Mouse (Mus musculus) lung, embryonic 14.5 days (tissue): ENCODE measurements around the gene Trappc3. TPM values are rescaled to one million over a fixed set of nuclear protein-coding genes. Genes with fewer than 3 reads are reported as not detected.

Experiments
- ATAC-seq: fragments of 200-750 bp; cut with Nextera tagmentation; 2 replicates; pipeline ENCODE4 v1.8.0; 2017; ENCODE audit warnings: mild to moderate bottlenecking, moderate TSS enrichment, moderate library complexity; ENCODE audit not compliant: insufficient read depth
- DNase-seq: peaks from one replicate; pipeline ENCODE4 v3.0.0-alpha.2; 2015
- H3K27ac ChIP-seq: fragments of 300-500 bp; sonication (generic); 2 replicates; pipeline ENCODE4 v1.5.1; 2014; ENCODE audit warnings: low read depth, mild to moderate bottlenecking, moderate library complexity
- H3K27me3 ChIP-seq: fragments of 300-500 bp; sonication (generic); 2 replicates; pipeline ENCODE4 v1.6.1; 2014; ENCODE audit warnings: low read length, control low read depth; ENCODE audit not compliant: insufficient read depth
- H3K36me3 ChIP-seq: fragments of 300-500 bp; sonication (generic); 2 replicates; pipeline ENCODE4 v1.6.1; 2014; ENCODE audit warnings: control low read depth; ENCODE audit not compliant: insufficient read depth
- H3K4me1 ChIP-seq: fragments of 300-500 bp; sonication (generic); 2 replicates; pipeline ENCODE4 v1.6.1; 2014; ENCODE audit warnings: antibody characterized with exemption, control low read depth; ENCODE audit not compliant: insufficient read depth
- H3K4me2 ChIP-seq: fragments of 300-500 bp; sonication (generic); 2 replicates; pipeline ENCODE4 v1.6.1; 2014; ENCODE audit warnings: mild to moderate bottlenecking
- H3K4me3 ChIP-seq: fragments of 300-500 bp; sonication (generic); 2 replicates; pipeline ENCODE4 v1.5.1; 2014; ENCODE audit warnings: low read depth, low read length
- H3K9ac ChIP-seq: fragments of 300-500 bp; sonication (generic); 2 replicates; pipeline ENCODE4 v1.6.1; 2014
- H3K9me3 ChIP-seq: fragments of 300-500 bp; sonication (generic); 2 replicates; pipeline ENCODE4 v1.6.1; 2016; ENCODE audit warnings: low read depth, low read length, control low read depth
- CTCF ChIP-seq: IDR thresholded peaks from 2 replicates; pipeline ENCODE4 v1.5.1; 2016; ENCODE audit warnings: antibody characterized with exemption, low read depth
- WGBS: fragments of 180-500 bp; shearing (Covaris S2); extraction: QIAGEN DNeasy Blood & Tissue Kit; methylation state at CpG from one replicate; pipeline ENCODE4 v1.1.7; 2014; 5-methylcytosine and 5-hydroxymethylcytosine counted together
- polyA plus RNA-seq: library from polyadenylated mRNA; unstranded; fragments of >200 nt; fragmentation: Nextera tagmentation; extraction: Ambion mirVana; gene quantifications from 2 replicates; pipeline ENCODE4 v1.2.1, GENCODE M21; 2014

Trappc3 gene
- polyA plus RNA-seq, 1 experiment from 2014 or later = 28.9 TPM

GRCm38 (mm10) chr4:126291196-126291595 is 29.1 kb downstream of the Trappc3 start:
- Histone ChIP-seq H3K4me1 (peaks cover 4% of the 10 kb centered on the region), H3K4me2 (no peak overlapping the region), H3K36me3 (no peaks in the 10 kb centered on the region), H3K9ac (no peak overlapping the region; the same call in 1 of the 2 replicates), H3K27ac (no peak overlapping the region), H3K27me3 (peaks cover 26% of the 10 kb centered on the region), H3K9me3 (no peaks in the 10 kb centered on the region), H3K4me3 (no peak overlapping the region)
- ATAC-seq = no peak
- TF ChIP-seq CTCF = no peak
- DNase-seq = no peak
- WGBS = 17% methylated on average over 13 of the region's 13 CpGs

GRCm38 (mm10) chr4:126295152-126295551 is 33.0 kb downstream of the Trappc3 start:
- no peak for ATAC-seq
- no peak overlapping the region for H3K4me3 ChIP-seq
- peaks cover 6% of the 10 kb centered on the region for H3K4me1 ChIP-seq
- no peak overlapping the region for H3K4me2 ChIP-seq
- no peak overlapping the region for H3K9ac ChIP-seq
- peaks cover 26% of the 10 kb centered on the region for H3K27me3 ChIP-seq
- no peaks in the 10 kb centered on the region for H3K36me3 ChIP-seq
- WGBS = 54% methylated on average over 6 of the region's 6 CpGs
- DNase-seq = no peak
- no peak overlapping the region for H3K27ac ChIP-seq
- no peaks in the 10 kb centered on the region for H3K9me3 ChIP-seq
- no peak for TF ChIP-seq CTCF

- ATAC-seq (no peak), DNase-seq (no peak)
- Histone ChIP-seq H3K36me3 (no peaks in the 10 kb centered on the region), H3K4me1 (peaks cover 9% of the 10 kb centered on the region), H3K27me3 (peaks cover 34% of the 10 kb centered on the region), H3K9ac (no peak overlapping the region), H3K27ac (no peak overlapping the region), H3K4me3 (no peak overlapping the region), H3K4me2 (peak overlapping the region; percentile 62; the same call in 1 of the 2 replicates), H3K9me3 (no peaks in the 10 kb centered on the region)
- WGBS = 37% methylated on average over 4 of the region's 4 CpGs
- TF ChIP-seq CTCF = no peak
Measured at GRCm38 (mm10) chr4:126295937-126296336, 33.8 kb downstream of the Trappc3 start.

GRCm38 (mm10) chr4:126296617-126297101 is 34.5 kb downstream of the Trappc3 start:
- no peak for TF ChIP-seq CTCF
- Histone ChIP-seq H3K27me3 (peaks cover 41% of the 10 kb centered on the region), H3K4me3 (peak overlapping the region; percentile 31), H3K36me3 (no peaks in the 10 kb centered on the region), H3K27ac (peak overlapping the region; percentile 50; the same call in 1 of the 2 replicates), H3K9ac (peak overlapping the region; percentile 54), H3K9me3 (no peaks in the 10 kb centered on the region), H3K4me1 (peaks cover 11% of the 10 kb centered on the region), H3K4me2 (peak overlapping the region; percentile 62)
- WGBS = 1% methylated on average over 34 of the region's 34 CpGs
- peak; percentile 71 for DNase-seq
- peak; percentile 60; the same call in 1 of the 2 replicates for ATAC-seq

- H3K4me1 ChIP-seq = peaks cover 11% of the 10 kb centered on the region
- H3K36me3 ChIP-seq = no peaks in the 10 kb centered on the region
- DNase-seq = peak; percentile 45
- no peak for TF ChIP-seq CTCF
- peaks cover 56% of the 10 kb centered on the region for H3K27me3 ChIP-seq
- peak overlapping the region; percentile 36 for H3K4me3 ChIP-seq
- H3K9me3 ChIP-seq = no peaks in the 10 kb centered on the region
- H3K27ac ChIP-seq = no peak overlapping the region
- under 1% methylated on average over 49 of the region's 50 CpGs for WGBS
- peak; percentile 12; the same call in 1 of the 2 replicates for ATAC-seq
- H3K4me2 ChIP-seq = peak overlapping the region; percentile 73
- H3K9ac ChIP-seq = peak overlapping the region; percentile 44
Measured at GRCm38 (mm10) chr4:126300916-126301583, 38.9 kb downstream of the Trappc3 start.

GRCm38 (mm10) chr4:126301584-126302309 is 39.6 kb downstream of the Trappc3 start:
- Histone ChIP-seq H3K4me3 (peak overlapping the region; percentile 36), H3K9me3 (no peaks in the 10 kb centered on the region), H3K4me2 (peak overlapping the region; percentile 73), H3K27ac (no peak overlapping the region), H3K27me3 (peaks cover 51% of the 10 kb centered on the region), H3K4me1 (peaks cover 9% of the 10 kb centered on the region), H3K36me3 (no peaks in the 10 kb centered on the region), H3K9ac (peak overlapping the region; percentile 44)
- no peak for TF ChIP-seq CTCF
- 9% methylated on average over 27 of the region's 27 CpGs for WGBS
- ATAC-seq (peak; percentile 41; the same call in 1 of the 2 replicates), DNase-seq (peak; percentile 31)

GRCm38 (mm10) chr4:126303877-126304276 is 41.8 kb downstream of the Trappc3 start:
- no peak overlapping the region for H3K4me3 ChIP-seq
- H3K4me2 ChIP-seq = no peak overlapping the region
- no peaks in the 10 kb centered on the region for H3K36me3 ChIP-seq
- H3K27me3 ChIP-seq = peaks cover 37% of the 10 kb centered on the region
- H3K27ac ChIP-seq = no peak overlapping the region
- WGBS = 51% methylated on average over 4 of the region's 4 CpGs
- H3K9ac ChIP-seq = no peak overlapping the region
- 0 out of 2 replicates have a peak, but pooled peaks cover 5% of the 10 kb centered on the region for H3K4me1 ChIP-seq
- ATAC-seq = no peak
- H3K9me3 ChIP-seq = no peaks in the 10 kb centered on the region
- TF ChIP-seq CTCF = peak; percentile 50
- DNase-seq = no peak
